Mouse (Mus musculus) midbrain, embryonic 16.5 days (tissue): ENCODE data around the gene Ankzf1. TPM values are rescaled to one million over a fixed set of nuclear protein-coding genes. Genes with fewer than 3 reads are reported as not detected.

Experiments
- ATAC-seq: fragments of 200-750 bp; cut with Nextera tagmentation; 2 replicates; pipeline ENCODE4 v1.8.0; 2017; ENCODE audit warnings: moderate TSS enrichment
- H3K27ac ChIP-seq: fragments of 300-500 bp; sonication (generic); 2 replicates; pipeline ENCODE4 v1.5.1; 2014; ENCODE audit warnings: mild to moderate bottlenecking, low read length, mixed read lengths
- H3K27me3 ChIP-seq: fragments of 300-500 bp; sonication (generic); 2 replicates; pipeline ENCODE4 v1.6.1; 2014; ENCODE audit warnings: low read depth, low read length, mixed read lengths; ENCODE audit not compliant: control insufficient read depth, insufficient read depth
- H3K36me3 ChIP-seq: fragments of 300-500 bp; sonication (generic); 2 replicates; pipeline ENCODE4 v1.6.1; 2014; ENCODE audit warnings: mild to moderate bottlenecking, low read length, moderate library complexity, mixed read lengths; ENCODE audit not compliant: control insufficient read depth, insufficient read depth
- H3K4me1 ChIP-seq: fragments of 300-500 bp; sonication (generic); 2 replicates; pipeline ENCODE4 v1.6.1; 2014; ENCODE audit warnings: mild to moderate bottlenecking, low read length, mixed read lengths; ENCODE audit not compliant: control insufficient read depth, insufficient read depth
- H3K4me2 ChIP-seq: fragments of 300-500 bp; sonication (generic); 2 replicates; pipeline ENCODE4 v1.6.1; 2014; ENCODE audit warnings: mild to moderate bottlenecking, low read length, mixed read lengths
- H3K4me3 ChIP-seq: fragments of 300-500 bp; sonication (generic); 2 replicates; pipeline ENCODE4 v1.5.1; 2014; ENCODE audit warnings: low read depth, mild to moderate bottlenecking, low read length, moderate library complexity, mixed read lengths
- H3K9ac ChIP-seq: fragments of 300-500 bp; sonication (generic); 2 replicates; pipeline ENCODE4 v1.6.1; 2014; ENCODE audit warnings: low read depth, low read length, mixed read lengths
- H3K9me3 ChIP-seq: fragments of 300-500 bp; sonication (generic); replicated peaks from 2 replicates; pipeline ENCODE4 v1.6.1; 2014; ENCODE audit warnings: mild to moderate bottlenecking, low read length, mixed read lengths; ENCODE audit not compliant: control insufficient read depth, poor library complexity, severe bottlenecking
- WGBS: fragments of 180-500 bp; shearing (Covaris S2); extraction: QIAGEN DNeasy Blood & Tissue Kit; methylation state at CpG from one replicate; pipeline ENCODE4 v1.1.7; 2014; 5-methylcytosine and 5-hydroxymethylcytosine counted together
- microRNA-seq: library from miRNA; unstranded; fragments of <30 nt; microRNA quantifications from one replicate; pipeline ENCODE4, GENCODE M21; 2017
- polyA plus RNA-seq: library from polyadenylated mRNA; unstranded; fragments of >200 nt; fragmentation: Nextera tagmentation; extraction: Ambion mirVana; gene quantifications from 2 replicates; pipeline ENCODE4 v1.2.1, GENCODE M21; 2015

Ankzf1 gene
- polyA plus RNA-seq, 1 experiment from 2014 or later: 29.5 TPM

GRCm38 (mm10) chr1:75239591-75239990, 47.6 kb downstream of the Ankzf1 start:
- Histone ChIP-seq H3K36me3 (peaks cover 7% of the 10 kb centered on the region; the same call in 1 of the 2 replicates), H3K4me3 (no peak overlapping the region), H3K27ac (no peak overlapping the region), H3K9me3 (no peaks in the 10 kb centered on the region), H3K27me3 (no peaks in the 10 kb centered on the region), H3K4me1 (peaks cover 8% of the 10 kb centered on the region), H3K9ac (no peak overlapping the region), H3K4me2 (no peak overlapping the region)
- WGBS: 86% methylated on average over 10 of the region's 10 CpGs
- no peak for ATAC-seq

GRCm38 (mm10) chr1:75243411-75243810, 51.5 kb downstream of the Ankzf1 start:
- no peak overlapping the region for H3K4me3 ChIP-seq
- no peaks in the 10 kb centered on the region for H3K27me3 ChIP-seq
- no peak overlapping the region for H3K27ac ChIP-seq
- ATAC-seq: no peak
- no peak overlapping the region for H3K4me2 ChIP-seq
- no peaks in the 10 kb centered on the region for H3K9me3 ChIP-seq
- H3K4me1 ChIP-seq: no peaks in the 10 kb centered on the region
- peaks cover 7% of the 10 kb centered on the region; the same call in 1 of the 2 replicates for H3K36me3 ChIP-seq
- 89% methylated on average over 14 of the region's 14 CpGs for WGBS
- H3K9ac ChIP-seq: no peak overlapping the region

GRCm38 (mm10) chr1:75244175-75244826, 52.4 kb downstream of the Ankzf1 start:
- 89% methylated on average over 12 of the region's 12 CpGs for WGBS

GRCm38 (mm10) chr1:75244836-75245235, 52.9 kb downstream of the Ankzf1 start:
- Histone ChIP-seq H3K4me1 (no peaks in the 10 kb centered on the region), H3K4me2 (no peak overlapping the region), H3K4me3 (no peak overlapping the region), H3K27ac (no peak overlapping the region), H3K9ac (no peak overlapping the region), H3K9me3 (no peaks in the 10 kb centered on the region), H3K27me3 (no peaks in the 10 kb centered on the region), H3K36me3 (peaks cover 7% of the 10 kb centered on the region; the same call in 1 of the 2 replicates)
- 13% methylated on average over 4 of the region's 4 CpGs for WGBS
- peak; percentile 71 for ATAC-seq

More at GRCm38 (mm10) chr1:75244175-75244826, 52.4 kb downstream of the Ankzf1 start:
- Histone ChIP-seq H3K36me3 (peaks cover 7% of the 10 kb centered on the region; the same call in 1 of the 2 replicates), H3K4me2 (no peak overlapping the region), H3K27ac (no peak overlapping the region), H3K4me1 (no peaks in the 10 kb centered on the region), H3K4me3 (no peak overlapping the region), H3K27me3 (no peaks in the 10 kb centered on the region), H3K9me3 (no peaks in the 10 kb centered on the region), H3K9ac (no peak overlapping the region)
- ATAC-seq: peak; percentile 40

- Histone ChIP-seq H3K27ac (no peak overlapping the region), H3K9me3 (no peaks in the 10 kb centered on the region), H3K4me3 (no peak overlapping the region), H3K9ac (no peak overlapping the region; the same call in 1 of the 2 replicates), H3K4me1 (peaks cover 2% of the 10 kb centered on the region; the same call in 1 of the 2 replicates), H3K36me3 (peaks cover 7% of the 10 kb centered on the region; the same call in 1 of the 2 replicates), H3K27me3 (no peaks in the 10 kb centered on the region), H3K4me2 (no peak overlapping the region)
- no peak for ATAC-seq
- WGBS: 85% methylated on average over 16 of the region's 16 CpGs
Observed at GRCm38 (mm10) chr1:75247071-75247930, 55.4 kb downstream of the Ankzf1 start.

GRCm38 (mm10) chr1:75248041-75248772, 56.3 kb downstream of the Ankzf1 start:
- WGBS: 62% methylated on average over 9 of the region's 9 CpGs
- H3K4me2 ChIP-seq: no peak overlapping the region

More at GRCm38 (mm10) chr1:75248041-75248772, 56.3 kb downstream of the Ankzf1 start:
- Histone ChIP-seq H3K9ac (no peak overlapping the region; the same call in 1 of the 2 replicates), H3K27me3 (no peaks in the 10 kb centered on the region), H3K4me1 (peaks cover 2% of the 10 kb centered on the region; the same call in 1 of the 2 replicates), H3K9me3 (no peaks in the 10 kb centered on the region), H3K4me3 (no peak overlapping the region), H3K27ac (no peak overlapping the region), H3K36me3 (peaks cover 3% of the 10 kb centered on the region; the same call in 1 of the 2 replicates)
- no peak for ATAC-seq

Small RNA genes lying within 50 kb of the gene (microRNA-seq; reads per million reads assigned to microRNA genes)
- gene Gm27943: not detected

Other genes with a start within 250 kb of the Ankzf1 start
- gene Ihh, start 240.5 kb upstream of the Ankzf1 start, polyA plus RNA-seq: 0.16 and 0.32 TPM in 2 replicates
- gene Nhej1, start 67.0 kb upstream of the Ankzf1 start, polyA plus RNA-seq: 5.1 and 5.2 TPM in 2 replicates
- not detected in 2 replicates for gene Slc23a3, start 58.3 kb upstream of the Ankzf1 start, polyA plus RNA-seq
- 52.5 and 54.0 TPM in 2 replicates for gene Cnppd1, start 49.4 kb upstream of the Ankzf1 start, polyA plus RNA-seq
- gene Retreg2, start 49.4 kb upstream of the Ankzf1 start, polyA plus RNA-seq: 134 and 138 TPM in 2 replicates
- 38.2 and 41.8 TPM in 2 replicates for gene Zfand2b, start 23.5 kb upstream of the Ankzf1 start, polyA plus RNA-seq
- 57.1 and 57.7 TPM in 2 replicates for gene Abcb6, start 11.8 kb upstream of the Ankzf1 start, polyA plus RNA-seq
- gene Atg9a, start within 50 bp of the Ankzf1 start, polyA plus RNA-seq: 59.0 and 60.8 TPM in 2 replicates
- 23.0 and 25.4 TPM in 2 replicates for gene Glb1l, start 18.7 kb downstream of the Ankzf1 start, polyA plus RNA-seq
- 147 and 154 TPM in 2 replicates for gene Stk16, start 18.7 kb downstream of the Ankzf1 start, polyA plus RNA-seq
- 11.2 and 22.2 TPM in 2 replicates for gene Tuba4a, start 27.7 kb downstream of the Ankzf1 start, polyA plus RNA-seq
- gene A630095N17Rik, start 40.0 kb downstream of the Ankzf1 start, polyA plus RNA-seq: not detected in 2 replicates
- gene Dnajb2, start 44.3 kb downstream of the Ankzf1 start, polyA plus RNA-seq: 79.4 and 84.3 TPM in 2 replicates
- 26.3 and 33.4 TPM in 2 replicates for gene Ptprn, start 72.4 kb downstream of the Ankzf1 start, polyA plus RNA-seq
- gene Resp18, start 86.3 kb downstream of the Ankzf1 start, polyA plus RNA-seq: 209 and 241 TPM in 2 replicates
- gene Dnpep, start 125.8 kb downstream of the Ankzf1 start, polyA plus RNA-seq: 136 and 145 TPM in 2 replicates
- 1.2 and 1.7 TPM in 2 replicates for gene Des, start 168.2 kb downstream of the Ankzf1 start, polyA plus RNA-seq
- 17.7 and 20.8 TPM in 2 replicates for gene Speg, start 183.1 kb downstream of the Ankzf1 start, polyA plus RNA-seq
- 79.7 and 81.3 TPM in 2 replicates for gene Gmppa, start 243.8 kb downstream of the Ankzf1 start, polyA plus RNA-seq